Comparison of ENCODE assay signal across 1 mouse cellular context in the genomic region with DNA sequence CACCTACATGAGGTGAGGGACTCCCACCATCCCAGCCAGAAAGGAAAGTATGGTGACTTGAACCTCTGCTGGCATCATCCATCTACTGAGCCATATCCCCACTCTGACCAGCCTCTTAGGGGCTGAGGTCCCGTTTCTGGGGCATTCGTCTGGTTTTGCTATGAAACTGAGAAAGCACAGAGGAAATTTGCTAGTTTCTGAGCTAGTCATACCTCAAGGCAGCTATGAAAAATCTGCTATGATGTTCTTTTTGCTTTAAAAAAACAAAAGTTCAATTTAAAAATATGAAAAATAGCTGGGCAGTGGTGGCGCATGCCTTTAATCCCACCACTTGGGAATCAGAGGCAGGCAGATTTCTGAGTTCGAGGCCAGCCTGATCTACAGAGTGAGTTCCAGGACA.
TF ChIP-seq lines count a peak whose summit lies in the region.

No protein-coding gene starts in this region.

TF ChIP-seq in CH12.LX, 34 proteins besides CTCF, POLR2A, EP300 and RAD21 (continued from another document):
- TF ChIP-seq NRF1 (IDR thresholded peaks at IDR 0.05; ENCODE audit: low read depth, low read length): no peak
- TF ChIP-seq ZC3H11A (IDR thresholded peaks at IDR 0.05; ENCODE audit: low read depth, low read length): no peak
